Mouse (Mus musculus) layer of hippocampus, postnatal 25 days (tissue): ENCODE measurements around the gene Tnk2. TPM values are rescaled to one million over a fixed set of nuclear protein-coding genes. Genes with fewer than 3 reads are reported as not detected.

ENCODE experiments used
- DNase-seq, 2 experiments: peaks; one replicate each; pipeline ENCODE4 v3.0.0; 2022; ENCODE audit warnings: mixed read lengths in 2 of 2, low spot score in 1 of 2; ENCODE audit errors: extremely low spot score in 1 of 2
- total RNA-seq, 2 experiments: library from RNA; stranded (reverse); gene quantifications; 2 replicates each; pipeline ENCODE4 v1.2.3; 2021

The Tnk2 gene
- total RNA-seq, 2 experiments from 2014 or later: 163 to 165 TPM

DNA sequence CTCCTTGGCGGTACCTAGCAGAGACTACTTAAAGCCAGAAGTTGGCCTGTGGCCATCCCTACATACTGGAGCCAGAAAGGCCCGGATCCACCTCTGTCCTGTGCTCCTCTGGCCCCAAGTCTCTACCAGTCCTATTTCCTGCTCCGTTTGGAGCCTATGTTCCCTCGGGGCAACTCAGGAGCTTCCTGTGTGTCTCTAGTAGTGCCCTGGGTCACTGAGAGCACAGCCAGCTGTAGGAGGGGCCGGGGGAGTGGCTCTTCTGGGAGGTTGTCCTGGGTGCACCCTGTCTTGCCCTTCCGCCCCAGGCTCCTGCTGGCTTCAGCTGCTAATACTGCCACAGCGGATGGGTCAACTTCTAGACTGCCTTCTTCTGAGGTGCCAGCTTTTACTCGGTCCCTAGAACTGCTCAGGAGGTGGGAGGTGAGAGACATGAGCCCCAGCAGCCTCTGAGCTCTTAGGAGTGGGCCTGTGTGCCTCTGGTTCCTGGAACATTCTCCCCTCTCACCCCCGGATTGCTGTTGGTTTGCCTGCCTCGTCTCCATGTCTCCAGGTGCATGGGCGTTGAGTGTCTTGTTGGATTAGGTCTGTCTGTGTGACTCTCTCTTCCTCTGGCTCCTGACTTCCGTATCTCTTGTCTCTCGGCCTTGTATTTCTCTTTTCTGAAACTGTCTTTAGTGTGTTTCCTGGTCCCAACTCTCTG is 29.3 kb downstream of the Tnk2 start:
- no peak for DNase-seq

DNA sequence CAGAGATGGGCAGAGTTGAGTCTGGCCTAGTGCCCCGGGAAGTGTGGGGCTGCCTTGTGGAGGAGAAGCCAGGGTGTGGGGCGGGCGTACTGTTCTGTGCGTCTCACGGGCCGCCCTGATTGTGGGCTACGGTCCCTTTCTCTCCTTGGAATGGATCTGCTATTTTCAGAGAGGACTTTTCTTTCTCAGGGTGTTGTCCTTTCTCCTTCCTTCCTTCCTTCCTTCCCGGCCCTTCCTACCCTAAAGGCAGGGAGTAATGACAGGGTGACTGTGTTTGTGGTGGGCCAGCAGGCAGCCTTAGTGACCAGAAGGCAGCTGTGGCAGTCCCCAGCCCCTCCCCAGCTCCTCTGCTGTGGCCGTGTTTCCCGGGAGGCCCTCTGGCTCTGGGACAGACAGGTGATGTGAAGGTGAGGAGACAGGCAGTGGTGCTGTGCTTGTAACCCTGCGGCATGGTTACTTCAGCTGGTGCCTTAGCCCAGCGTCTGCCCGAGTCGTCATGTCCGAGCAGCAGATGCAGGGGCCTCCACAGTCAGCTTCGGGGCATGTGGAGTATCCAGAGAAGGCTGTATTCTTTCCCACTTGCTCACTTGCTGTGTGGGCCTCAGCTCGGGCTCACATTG is 30.6 kb downstream of the Tnk2 start:
- DNase-seq: no peak

DNA sequence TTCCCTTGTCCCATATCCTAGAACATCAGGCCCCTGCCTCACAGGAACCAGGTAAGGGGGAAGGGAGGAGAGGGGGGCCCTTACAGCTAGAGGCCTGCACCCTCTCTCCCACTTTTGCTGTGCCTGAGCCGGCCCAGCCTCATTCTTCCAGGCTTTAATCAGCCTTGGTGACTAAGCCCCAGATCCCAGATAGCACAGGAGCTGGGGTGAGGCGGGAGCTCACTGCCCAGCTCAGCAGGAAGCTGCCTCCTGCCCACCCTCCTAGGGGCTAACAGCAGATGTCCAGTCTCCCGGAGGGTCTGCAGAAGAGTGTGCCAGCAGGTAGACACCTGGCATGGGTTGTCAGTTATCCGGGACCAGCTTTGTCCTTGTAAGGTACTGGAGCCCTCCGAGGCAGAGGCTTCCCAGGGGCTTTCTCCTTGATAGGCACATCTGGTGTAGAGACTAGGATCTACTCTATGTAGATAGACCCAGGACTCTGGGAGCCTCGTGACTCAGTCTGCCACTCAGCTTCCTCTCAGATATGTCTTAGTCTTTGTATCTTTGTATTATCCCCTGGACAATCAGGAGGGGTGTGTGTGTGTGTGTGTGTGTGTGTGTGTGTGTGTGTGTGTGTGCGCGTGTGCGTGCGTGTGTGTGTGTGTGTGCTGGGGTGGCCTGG is 33.5 kb downstream of the Tnk2 start:
- DNase-seq: no peak

DNA sequence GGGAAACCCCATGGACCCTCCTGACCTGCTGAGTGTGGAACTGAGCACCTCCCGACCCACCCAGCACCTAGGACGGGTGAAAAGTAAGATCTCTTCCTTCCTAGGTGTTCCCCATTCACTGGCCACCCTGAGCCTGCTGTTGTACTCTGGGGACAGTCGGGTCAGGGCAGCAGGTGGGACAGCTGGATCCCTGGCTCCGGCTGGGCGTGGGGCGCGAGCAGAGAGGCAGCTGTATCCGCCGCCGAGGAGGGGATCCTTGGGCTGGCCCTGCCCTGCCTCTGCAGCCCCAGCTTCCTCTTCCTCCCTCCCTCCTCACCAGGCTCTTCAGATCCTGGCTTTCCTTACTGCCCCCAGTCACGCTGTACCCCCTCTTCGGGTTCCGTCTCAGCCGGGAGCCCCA is 34.2 kb downstream of the Tnk2 start:
- DNase-seq: no peak

DNA sequence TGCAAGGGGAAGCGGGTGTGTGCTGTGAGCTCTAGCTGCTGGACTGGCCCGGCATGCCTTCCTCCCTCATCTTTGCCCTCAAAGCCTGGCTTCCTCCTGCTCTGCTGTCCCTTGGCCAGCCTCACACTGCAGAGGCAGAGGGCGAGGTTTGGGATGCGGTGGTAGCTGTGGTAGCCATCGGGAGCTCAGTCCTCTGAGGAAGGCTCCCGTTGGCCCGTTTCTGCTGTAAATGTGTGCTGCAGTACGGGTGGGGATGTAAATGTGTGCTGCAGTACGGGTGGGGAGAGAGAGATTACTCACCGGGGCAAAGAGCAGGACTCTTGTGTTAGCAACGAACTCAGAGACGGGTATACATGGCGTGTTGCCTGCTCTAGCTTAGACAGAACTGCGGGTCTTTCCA is 35.1 kb downstream of the Tnk2 start:
- no peak for DNase-seq

DNA sequence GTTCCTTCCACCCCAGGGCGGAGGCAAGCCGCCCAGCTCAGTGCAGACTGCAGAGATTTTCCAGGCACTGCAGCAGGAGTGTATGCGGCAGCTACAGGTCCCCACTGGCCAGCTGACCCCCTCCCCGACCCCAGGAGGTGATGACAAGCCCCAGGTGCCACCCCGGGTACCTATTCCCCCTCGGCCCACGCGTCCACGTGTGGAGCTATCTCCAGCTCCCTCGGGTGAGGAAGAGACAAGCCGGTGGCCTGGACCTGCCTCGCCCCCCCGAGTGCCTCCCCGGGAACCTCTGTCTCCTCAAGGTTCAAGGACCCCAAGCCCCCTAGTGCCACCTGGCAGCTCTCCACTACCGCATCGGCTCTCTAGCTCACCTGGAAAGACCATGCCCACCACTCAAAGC is 36.3 kb downstream of the Tnk2 start:
- no peak for DNase-seq

DNA sequence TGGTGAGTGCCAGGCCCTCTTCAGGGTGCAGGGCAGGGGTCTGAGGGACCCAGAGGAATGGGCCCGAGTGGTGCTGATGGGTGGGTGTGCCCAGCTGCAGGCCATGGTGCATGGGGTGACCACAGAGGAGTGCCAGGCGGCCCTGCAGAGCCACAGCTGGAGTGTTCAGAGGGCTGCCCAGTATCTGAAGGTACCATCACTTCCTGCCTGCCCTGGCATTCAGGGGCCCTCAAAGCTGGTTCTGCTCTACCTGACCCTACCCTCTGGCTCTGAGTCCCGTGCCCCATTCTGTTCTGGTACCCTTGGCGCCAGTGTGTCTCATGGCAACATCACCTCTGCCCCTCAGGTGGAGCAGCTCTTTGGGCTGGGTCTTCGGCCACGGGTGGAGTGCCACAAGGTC is 37.1 kb downstream of the Tnk2 start:
- DNase-seq: no peak

DNA sequence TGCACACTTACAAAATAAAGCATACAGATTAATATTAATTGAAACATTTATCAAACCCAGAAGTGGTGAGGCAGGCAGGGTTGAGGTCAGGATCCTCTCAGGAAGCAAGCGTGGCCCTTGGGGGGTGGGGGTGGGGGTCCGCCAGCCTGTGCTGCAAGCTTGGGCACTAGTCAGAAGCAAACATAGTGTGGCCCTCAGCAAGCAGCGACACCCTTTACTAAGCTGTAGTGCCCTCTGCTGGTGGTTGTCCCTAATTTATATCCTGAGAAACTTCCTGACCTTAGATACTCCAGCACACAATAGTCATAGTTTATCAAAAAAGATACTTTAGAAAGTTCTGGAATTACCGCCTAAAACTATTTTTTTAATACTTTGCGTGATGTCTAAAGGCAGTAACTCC is 38.5 kb downstream of the Tnk2 start:
- peak in 1 of 2 experiments; percentile 79 for DNase-seq

DNA sequence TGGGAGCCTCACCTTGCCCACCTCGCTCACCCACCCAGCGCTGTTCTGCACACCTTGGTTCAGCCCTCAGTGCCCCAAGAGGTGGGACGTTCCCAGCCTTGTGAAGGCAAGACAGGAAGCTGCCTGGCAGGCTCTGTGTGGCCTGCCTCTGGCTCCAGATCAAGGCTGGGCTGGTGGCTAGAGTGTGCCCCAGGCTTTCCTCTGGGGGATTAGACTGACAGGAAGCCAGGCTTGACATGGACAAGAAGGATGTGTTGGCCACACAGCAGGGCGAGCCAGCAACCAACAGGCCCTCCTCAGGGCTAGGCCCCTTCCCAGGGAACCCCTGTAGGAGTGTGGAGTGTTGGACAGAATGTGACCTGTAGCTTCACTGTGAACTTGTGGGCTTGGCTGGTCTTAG is 39.2 kb downstream of the Tnk2 start:
- DNase-seq: no peak

DNA sequence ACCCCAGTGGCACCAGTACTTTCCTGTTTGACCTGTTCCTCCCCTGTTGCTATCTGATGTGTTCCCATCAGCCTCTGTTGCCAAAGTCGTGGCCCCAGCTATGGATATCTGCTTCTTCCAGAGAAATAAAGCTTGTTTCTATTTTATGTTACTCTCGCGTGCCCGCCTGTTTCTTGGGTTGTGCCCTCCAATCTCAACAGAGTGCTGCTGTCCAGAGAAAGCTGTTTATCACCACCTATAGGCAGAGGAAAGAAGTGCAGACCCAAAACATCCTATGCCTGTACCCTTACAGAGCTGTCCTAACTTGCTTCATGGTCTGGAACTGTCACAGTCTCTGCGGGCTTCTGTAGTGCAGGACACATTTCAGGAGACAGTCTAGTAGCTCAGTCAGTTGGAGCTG is 39.7 kb downstream of the Tnk2 start:
- no peak for DNase-seq

DNA sequence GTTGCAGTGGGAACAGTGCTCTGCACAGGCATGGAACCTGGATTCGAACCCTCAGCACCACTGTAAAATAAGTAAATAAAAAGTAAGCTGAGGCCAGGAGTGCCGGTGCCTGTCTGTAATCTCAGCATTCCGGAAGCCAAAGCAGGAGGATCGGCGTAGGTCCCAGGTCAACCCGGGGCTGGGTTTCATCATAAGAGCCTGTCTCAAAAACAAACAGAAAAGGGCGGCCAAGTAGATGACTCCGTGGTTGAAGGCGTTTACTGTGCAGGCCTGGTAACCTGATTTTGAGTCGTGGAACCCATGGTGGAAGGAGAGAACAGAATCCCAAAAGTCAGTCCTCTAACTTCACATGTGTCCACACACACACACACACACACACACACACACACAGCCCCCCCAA is 41.7 kb downstream of the Tnk2 start:
- DNase-seq: no peak

DNA sequence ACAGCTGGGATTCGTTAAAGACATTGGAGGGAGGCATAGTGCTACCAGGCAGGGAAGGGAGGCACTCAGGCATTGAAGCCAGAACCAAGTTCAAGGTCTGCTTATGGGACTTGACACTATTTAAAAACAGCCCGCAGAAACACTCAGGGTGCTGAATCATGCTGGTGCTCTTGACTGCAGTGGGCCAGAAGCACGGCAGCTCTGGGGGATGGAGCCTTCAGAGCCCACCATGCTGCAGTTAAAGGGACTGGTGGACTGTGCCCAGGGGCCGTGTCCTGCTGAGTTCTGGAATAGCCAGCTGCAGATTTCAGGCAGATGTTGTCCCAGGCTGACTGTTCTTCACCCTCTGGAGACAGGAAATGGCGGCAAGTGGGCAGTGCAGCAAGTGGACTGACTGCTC is 42.3 kb downstream of the Tnk2 start:
- no peak for DNase-seq

DNA sequence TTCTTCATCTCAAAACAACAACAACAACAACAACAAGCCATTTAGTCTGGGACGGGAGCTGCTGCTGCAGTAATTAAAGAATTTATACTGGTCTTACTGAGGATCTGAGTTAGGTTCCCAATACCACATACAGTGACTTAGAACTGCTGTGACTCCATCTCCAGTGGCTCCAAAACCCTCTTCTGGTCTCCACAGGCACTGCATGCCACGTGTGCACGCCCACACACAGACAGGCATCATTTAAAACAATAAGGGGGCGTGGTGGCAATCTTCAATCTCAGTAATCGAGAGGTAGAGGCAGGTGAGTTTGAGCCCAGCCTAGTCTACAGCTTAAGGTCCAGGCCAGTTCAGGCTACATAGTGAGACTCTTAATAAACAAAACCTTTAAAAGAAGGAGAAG is 43.5 kb downstream of the Tnk2 start:
- no peak for DNase-seq

DNA sequence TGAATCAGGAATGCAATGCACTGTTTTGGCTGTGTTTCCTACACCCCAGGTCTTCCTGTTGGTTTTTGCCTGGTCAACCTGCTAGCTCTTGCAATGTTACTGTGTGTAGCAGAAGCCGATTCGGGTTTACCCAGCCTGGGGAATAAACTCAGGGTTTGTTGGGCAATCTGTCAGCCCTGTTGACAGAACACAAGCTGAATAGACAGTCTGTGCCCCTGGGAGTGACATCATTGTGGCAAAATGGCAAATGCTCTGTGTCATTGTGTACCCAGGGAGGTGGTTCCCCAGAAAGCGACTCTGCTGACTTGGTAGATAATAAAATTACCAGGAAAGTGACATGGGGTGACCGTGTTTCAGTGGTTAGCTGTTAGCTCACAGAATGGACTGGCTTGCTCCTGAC is 45.1 kb downstream of the Tnk2 start:
- no peak for DNase-seq

DNA sequence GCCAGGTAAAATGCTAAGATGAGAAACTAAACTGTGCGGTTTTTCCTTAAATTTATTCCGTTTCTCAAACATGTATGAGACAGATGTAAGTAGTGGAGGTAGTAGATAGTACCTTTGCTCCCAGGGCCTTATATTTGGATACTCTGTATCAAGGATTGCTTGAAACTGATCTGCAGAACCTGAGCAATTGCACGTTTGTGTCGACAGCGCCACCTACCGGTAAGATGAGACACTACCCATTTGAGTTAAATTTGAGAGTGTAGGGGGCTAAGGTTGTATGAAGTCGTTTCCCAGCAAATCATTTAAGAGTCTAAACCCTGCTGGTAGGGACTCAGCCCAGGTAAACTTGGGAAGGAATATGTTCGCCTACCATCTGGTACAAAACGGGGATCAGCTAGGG is 45.8 kb downstream of the Tnk2 start:
- peak; percentile 44 to 80 for DNase-seq

DNA sequence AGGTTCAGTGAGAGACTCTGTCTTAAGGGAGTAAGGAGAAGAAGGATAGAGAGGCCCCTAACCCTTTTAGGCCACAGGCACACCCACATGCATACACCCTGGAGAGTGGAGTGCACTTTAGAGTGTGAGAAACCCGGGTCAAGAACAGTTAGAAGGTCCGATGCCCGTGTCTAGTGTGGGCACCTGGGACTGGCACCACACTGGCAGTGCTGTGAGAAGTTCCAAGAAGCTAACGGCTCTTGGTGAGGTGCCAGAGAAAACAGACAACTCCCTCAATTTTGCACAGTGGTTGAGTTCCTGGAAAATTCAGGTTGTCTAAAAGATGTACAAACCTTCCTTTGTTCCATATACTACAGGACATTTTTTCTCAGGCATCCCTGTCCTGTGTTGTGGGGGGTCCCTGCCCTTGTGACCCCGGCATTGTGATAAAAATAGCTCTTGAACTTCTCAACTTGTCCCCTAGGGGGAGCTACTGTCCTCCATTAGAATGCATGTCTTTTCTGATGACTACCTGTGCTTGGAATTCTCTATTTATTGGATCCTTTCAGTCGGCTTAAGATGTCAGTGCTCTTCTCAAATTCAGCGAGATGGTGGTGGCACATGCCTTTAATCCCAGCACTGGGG is 53.3 kb downstream of the Tnk2 start:
- DNase-seq: no peak

DNA sequence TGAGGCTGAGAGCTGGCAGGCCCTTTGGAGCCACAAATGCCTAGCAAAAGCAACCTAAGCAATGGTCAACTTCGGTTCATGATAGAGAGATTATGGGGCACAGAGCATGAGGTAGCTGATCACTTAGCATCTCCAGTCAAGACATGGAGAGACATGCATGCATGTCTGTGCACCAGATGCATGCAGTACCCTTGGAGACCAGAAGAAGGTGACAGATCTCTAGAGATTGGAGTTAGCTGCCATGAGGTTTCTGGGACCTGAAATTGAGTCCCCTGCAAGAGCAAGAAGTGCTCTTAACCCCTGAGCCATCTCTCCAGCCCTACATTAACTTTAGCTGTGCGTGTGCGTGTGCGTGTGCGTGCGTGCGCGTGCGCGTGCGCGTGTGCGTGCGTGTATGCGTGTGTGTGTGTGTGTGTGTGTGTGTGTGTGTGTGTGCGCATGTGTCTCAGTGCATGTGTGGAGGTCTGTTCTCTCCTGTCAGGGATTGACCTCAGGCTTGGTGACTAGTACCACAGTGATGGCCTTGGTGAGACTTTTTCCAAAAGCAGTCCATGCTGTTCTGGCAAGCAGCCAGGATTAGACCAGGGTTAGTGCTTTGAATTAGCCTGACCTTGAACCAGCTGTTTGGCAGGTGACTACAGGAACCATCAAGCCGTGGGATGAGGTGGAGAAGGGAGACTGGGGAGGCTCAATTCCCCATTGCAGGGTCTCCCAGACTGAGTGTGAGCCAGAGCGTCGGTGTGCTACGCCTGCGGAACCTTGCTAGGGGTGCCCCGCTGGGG is 54.2 kb downstream of the Tnk2 start:
- no peak for DNase-seq

DNA sequence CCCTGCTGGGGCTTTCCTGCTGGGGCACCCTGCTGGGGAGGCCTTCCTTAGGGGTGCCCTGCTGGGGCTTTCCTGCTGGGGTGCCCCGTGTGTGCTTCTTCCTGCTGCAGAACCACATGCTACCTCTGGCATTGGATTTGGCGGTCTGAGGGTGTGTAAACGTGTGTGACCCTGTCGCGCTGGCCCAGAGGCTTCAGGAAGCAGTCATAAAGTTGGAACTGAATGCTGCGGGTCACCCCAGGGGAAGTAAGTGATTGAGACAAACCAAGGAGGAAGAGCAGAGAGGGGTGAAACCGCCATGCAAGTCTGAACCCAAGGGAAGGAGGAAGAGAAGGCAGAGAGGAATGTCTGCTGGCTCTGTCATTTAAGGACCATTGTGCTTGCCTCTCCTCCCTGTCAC is 54.9 kb downstream of the Tnk2 start:
- no peak for DNase-seq

DNA sequence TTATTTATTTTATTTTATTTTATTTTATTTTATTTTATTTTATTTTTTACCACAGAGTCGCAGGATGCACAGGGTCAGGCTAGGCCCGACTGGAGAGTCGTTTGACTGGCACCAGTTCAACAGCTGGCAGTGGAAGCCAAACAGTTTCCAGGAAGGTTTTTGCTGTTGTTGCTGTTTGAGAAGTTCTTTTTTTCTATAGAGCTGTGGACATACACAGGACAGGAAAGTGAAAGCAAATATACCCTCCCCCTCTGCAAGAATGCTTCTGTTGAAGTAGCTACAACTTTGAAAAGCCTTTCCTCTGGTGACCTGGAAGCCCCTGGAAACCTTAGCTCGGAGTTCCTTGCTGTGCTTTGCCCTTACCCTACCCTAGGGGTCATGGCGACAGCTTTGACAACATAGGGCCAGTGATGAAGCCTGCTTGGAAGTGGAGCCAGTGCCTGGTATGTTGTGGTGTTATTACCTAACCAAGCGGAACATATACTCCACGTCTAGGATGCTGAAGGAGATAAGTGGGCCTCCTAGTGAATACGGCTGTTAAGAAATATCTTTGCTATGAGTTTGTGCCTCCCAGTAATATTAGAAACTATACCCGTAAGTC is 59.7 kb downstream of the Tnk2 start:
- no peak for DNase-seq

DNA sequence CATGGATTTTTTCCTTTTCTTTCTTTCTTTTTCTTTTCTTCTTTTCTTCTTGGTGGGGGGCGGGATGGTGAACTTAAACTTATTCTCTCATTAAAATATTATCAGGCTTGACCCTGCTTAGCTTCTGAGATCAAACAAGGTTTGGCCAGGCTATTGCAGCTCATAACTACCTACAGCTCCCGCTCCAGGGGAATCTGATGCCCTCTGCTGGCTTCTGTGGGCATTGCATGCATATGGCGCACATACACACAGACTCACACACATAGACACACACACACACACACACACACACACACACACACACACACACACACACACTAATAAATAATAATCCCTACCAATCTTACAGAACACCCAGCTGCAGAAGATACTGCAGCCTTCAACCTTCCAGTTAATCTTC is 61.9 kb downstream of the Tnk2 start:
- no peak for DNase-seq
